Mouse (Mus musculus): ENCODE measurements around the gene Podxl2.

The Podxl2 gene

DNA sequence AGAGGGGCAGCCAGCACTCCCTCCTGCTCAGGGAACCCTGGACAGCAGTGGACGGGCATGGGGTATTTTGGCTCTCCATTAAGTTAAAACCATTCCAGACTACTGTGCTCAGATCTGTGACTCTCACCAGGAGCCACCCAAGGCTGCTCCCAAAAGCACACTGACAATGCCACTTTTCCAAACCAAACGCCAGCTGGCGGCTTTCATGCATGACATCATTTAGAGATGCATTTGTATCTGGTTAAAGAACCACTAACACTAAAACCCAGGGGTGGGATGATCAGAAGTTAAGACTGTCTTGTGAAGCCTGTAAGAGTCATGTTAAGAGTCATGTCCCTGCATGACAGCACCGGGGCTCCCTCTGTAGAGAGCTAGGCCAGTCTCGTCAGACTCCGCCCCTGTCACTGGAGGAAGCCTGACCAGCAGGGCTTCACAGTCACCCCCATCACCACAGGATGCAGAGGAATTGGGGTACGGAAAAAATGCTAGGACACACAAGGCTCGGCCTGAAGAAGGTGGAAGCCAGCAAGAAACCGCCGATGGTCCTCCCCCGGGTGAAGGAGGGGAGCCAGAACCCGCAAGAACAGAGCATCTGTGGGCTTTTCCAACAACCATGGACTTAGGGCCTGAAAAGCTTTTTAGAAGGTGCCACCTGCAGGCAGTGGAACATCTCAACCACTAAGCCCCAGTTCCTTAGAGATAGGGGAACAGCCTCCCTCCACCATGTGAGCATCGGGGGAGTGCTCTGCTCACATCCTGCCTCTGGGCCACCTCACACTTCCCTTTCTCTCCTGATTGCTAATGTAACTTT, 47.2 kb downstream of the Podxl2 start:
- peak in 1 of 2 experiments; percentile 66 for DNase-seq

DNA sequence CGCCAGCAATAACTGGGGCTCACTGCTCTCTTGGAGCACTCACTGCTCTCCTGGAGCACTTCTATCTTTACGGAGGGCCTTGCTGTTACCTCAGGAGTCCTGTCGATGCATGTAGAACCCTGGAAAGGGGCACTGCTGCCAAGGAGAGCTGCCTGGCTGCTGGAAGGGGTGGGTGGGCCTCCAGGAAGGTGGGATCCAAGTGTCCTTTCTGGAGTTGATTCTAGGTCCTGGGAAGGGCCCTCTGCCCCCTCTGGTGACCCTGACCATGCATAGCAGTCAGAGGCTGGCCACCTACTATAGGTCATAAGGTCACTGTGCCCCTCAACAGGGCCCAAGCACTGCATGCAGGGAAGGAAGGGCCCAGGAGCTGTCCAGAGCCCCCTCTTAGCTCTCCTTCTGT, 47.9 kb downstream of the Podxl2 start:
- peak; percentile 70 to 71 for DNase-seq

DNA sequence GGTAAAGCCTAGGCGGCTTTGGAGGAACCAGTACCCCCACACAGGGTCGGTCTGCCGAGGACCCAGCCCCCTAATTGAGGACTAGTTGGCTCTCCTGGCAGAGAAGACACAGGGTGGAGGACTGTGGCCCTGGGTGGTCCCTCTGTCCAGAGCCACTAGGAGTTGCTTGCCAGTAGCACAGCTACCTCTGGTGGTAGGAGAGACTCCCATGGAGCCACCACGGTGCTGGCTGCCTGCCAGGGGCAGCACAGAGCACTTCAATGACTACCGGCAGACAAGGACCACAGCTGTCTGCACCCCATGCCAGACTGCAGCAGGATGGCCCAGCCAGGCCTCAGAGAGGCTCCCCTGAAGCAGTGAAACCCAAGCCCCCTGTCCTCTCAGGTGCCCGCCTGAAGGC, 48.3 kb downstream of the Podxl2 start:
- DNase-seq = peak; percentile 84 to 88

DNA sequence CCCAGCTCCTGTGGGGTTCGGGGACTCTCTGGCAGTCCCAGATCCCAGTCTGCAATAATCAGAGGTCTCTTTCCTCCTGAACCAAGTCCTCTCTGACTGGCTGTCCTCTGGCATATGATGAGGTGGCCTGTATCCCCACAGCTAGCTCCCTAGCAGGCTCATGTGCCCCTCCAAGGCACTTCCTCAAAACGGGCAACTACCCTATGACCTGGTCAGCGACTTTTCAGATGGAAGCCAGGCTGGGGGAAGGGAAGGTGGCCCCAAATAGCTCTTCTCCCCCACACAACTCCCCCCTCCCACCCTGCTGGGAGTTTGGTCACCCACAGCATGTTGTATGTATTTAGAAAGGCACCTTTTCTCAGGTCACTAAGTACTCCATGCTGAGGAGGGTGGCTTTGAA, 48.8 kb downstream of the Podxl2 start:
- no peak for DNase-seq

DNA sequence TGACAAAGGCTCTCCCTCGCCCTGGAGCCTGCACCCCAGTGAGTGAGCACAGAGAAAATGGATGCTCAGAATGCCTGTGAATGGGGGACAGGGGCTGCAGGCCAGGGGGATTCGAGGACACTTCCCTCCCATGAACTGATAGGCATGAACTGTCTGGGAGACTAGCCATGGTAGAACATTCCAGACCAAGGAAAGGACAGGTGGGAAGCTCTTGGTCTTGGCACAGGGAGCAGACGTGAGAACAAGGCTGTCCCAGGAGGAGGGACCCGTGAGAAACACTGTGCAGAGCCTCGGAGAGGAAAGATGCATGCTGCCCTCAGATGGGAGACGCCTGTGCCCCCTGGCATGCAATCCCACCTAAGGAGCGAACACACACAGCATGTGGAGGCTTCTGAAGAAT, 50.7 kb downstream of the Podxl2 start:
- peak; percentile 53 to 54 for DNase-seq

DNA sequence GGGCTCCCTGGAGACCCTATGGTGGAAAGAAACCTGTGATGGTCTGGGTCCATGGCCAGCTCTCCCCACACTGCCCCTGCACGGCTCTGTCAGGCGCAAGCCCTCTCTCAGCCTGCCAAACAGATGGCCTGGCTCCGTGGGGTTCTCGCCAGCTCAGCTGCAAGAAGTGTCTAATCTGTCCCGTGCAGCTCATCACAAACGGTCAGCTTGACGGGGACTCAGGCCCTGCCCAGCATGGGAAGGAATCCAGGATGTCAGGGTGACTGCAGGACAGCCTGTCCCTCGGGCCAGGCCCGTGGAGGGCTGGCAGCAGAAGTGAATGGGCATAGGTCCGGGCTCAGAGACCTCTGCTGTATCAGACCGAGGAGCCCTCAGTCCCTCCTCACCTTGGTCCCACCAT, 52.9 kb downstream of the Podxl2 start:
- peak; percentile 90 to 96 for DNase-seq

DNA sequence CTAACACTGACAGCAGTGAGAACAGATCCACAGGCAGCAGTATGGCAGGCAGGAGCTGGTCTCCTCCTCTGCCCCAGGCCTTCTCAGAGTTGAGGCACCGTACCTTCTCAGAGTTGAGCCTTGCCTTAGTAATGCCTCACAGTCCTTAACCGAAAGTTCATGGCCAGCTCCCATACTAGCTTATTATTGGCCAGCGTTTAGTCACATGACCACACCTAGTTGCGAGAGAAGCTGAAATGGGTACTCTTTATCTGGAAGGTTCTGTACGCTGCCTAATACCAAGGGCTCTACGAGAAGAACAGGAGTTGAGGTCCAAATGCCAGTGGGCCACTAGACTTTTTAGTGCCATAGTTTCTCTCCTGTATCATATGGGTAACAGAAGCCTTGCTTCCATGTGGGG, 53.5 kb downstream of the Podxl2 start:
- no peak for DNase-seq

DNA sequence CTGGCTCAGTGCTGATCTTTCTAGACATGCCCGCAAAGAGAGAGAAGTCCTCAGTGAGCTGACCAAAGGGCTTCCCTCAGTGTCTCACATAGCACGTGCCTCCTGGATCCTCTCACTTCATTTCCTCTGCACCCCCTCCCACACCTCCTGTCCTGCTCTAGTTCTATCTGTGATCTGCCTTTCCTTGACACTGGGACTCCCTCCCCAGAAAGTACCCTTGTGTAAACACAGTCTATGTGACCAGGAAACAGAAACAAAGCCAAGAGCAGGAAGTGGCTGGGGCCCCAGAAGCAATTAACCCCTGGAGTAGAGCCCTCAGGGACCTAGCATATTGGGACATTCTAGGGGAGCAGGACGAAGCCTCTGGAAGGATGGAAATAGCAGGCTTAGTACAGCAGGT, 54.0 kb downstream of the Podxl2 start:
- DNase-seq = no peak

DNA sequence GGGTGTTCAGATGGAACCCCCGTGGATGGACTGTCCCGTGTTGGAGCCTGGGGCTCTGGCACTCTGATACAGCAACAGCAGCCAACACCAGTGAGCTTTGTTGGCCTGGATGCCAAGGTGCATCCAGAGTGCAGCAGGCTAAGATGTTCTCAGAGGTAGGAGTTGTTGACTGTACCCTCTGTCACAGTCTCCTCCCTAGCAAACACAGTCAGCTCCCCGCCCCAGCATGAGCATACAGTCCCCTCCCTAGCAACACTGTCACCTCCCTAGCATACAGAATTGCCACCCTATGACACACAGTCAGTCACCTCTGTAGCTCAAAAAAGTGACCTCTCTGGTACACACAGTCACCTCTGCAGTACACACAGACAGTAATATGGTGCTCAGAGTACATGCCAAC, 57.9 kb downstream of the Podxl2 start:
- DNase-seq = no peak

DNA sequence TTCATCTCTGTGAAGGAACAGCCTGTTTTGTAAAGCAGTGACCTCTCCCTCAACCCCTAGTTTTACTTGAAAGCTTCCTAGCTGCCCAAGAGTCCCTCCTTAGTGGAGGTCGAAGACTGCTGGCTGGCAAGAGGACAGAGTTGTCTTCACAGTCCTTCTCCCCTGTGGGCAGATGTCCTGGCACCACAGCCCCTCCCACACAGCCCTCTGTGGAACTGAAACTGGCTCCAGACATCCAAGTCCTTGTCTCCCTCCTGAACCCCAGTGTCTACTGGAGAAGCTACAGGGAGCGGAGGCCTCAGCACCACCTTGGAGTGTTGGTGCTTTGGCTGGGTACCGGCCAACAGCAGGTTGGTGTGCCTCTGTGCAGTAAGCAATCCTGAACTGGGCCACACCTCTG, 59.4 kb downstream of the Podxl2 start:
- no peak for DNase-seq

DNA sequence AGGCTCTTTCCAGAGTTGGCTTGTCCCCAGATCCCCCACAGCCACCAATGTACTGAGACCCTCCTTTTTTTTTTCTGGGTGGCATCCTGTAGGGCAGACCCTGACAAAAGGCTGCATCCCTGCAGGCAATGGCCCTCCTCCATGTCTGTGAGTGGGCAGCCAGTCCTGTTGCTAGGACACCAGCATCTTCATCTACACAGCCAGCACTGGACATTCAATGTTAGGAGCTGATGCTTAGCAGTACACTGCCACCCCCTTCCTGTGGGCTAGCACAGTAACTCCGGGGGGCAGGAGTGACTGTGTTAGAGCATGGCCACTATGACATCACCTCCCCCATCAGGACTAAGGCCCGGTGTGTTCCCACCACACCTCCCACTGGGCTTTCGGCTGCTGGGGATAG, 59.8 kb downstream of the Podxl2 start:
- DNase-seq = peak; percentile 60 to 72

DNA sequence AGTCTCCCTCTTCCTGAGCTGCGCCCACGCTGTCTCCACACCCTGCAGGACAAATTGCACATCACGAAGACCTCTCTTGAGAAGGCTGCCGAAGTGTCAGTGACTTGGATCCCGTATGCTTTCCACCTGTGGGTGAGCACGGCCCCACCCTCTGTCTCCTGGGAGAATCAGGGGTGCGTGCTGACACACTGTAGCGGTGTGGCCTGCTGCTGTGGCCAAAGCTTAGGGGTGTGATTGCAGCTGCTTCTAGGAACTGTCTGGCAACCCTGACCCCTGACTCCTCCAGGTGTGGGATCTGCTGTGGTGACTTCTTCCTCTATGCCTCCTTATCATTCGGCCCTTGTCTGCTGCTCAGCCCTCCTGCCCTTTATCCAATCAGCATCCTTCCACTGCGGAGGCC, 61.0 kb downstream of the Podxl2 start:
- DNase-seq = no peak

DNA sequence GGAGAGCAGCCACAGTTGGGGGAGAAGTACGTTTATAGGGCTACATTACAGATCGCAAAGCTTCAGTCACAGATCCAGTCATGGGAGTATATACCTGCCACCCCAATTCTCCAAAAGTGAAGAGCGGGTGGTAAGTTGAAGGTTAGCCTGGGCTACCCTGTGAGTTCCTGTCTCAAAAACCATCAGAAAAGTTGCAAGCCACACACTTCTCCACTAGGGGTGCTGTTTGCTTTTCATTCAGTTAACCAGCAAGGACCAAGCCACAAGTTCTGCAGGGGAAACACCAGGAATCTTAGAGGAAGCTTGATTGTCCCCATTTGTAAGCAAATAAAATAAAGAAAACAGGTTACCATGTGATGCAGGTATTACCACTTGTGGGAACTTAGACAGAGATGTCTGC, 62.0 kb downstream of the Podxl2 start:
- peak; percentile 68 to 80 for DNase-seq

DNA sequence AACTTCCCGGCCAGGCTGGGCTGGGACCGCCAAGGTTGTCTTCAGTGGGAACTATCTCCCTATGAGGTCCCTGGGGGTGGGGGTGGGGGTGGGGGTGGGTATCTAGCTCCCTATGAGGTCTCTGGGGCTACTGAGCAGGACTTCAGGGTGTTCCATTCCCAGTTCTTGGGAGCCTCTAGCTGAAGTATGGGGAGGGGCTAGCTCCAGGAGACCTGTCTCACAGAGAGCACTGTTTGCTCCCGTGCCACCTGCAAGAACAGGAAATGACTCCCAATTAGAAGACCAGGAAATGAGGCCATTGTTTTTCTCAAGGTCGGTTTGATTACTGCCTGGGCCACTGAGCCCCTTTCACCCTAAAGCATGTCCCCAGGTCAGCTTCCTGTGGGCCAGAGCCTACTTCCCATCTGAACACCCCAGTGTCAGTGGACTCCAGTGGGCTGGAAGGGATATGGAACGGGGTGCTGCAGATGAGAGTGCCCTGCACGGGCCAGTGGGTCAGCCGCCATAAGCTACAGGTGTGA, 62.9 kb downstream of the Podxl2 start:
- no peak for DNase-seq

DNA sequence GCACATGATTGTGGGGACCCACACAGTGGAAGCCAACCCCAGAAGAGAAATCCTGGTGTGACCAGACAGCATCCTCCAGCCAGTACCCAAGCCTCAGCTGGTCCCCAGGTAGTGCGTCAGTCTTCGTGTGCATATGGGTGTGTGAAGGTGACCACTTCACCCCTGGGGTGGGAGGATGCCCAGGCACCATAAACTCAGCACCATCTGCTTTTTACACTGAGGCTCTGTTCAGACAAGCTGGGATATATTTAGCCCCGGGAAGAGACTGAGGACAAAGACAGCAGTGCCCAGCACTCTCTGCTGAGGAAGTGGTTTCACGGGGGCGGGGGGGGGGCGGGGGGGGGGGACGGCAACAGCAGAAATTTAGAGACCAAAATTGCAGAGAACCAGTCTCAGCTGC, 63.4 kb downstream of the Podxl2 start:
- DNase-seq = no peak

DNA sequence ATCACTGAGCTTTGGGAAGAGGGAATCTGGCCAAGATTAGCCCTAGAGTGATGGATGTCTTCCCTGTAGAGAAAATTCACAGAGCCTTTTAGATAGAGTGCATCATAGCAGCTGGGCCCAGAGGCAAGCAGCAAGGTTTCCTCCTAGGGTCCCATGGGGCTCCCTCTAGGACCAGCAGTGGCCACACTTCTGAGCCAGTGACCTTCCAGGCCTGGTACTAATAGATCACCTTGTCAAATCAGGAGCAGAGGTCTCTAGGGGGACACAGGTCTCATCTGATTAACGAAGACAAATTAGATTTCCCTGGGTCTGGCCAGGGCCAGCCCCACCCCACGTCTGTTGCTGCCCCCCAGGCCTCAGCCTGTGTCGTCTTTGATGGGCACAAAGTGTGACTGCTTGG, 64.6 kb downstream of the Podxl2 start:
- DNase-seq = no peak

DNA sequence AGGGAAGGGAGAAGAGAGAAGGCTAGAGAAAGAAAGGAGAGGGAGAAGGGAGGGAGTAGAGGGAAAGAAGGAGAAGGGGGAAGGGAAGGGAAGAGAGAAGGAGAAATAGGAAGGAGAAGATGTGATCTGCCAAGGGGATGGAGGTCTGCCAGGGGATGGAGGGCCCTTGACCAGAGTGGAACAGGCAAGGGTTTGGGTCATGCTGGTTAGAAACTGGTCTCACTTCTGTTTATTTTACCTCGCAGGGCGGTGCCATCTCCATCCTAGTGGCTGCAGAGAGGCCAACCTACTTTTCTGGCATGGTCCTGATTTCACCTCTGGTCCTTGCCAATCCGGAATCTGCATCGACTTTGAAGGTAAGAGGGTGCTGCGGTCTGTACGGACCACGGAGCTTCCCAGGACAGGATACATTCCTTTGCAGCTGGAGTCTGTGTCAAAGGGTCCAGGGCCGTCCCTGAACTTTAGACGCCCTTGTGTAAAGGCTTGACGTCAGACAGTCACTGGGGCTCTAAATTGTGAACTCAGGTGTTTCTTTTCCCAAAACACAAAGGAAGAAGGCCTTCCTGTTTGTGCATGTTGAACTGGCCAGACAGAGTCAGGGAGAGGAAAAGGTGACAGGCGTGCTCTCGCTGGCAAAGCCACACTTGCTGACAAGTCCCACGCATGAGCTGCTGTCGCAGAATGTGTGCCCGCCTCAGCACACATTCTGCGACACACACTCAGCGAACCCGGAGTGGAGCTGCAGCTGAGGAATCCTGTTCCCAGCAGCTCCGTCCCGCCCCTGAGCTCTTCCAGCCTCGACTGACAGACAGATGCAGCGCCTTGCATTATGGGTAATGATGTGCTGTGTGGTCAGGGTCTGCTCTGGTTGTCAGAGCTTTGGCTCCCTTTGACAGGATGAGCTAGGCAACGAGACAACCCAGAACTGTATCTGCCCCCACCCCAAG, 65.5 kb downstream of the Podxl2 start:
- DNase-seq = no peak

DNA sequence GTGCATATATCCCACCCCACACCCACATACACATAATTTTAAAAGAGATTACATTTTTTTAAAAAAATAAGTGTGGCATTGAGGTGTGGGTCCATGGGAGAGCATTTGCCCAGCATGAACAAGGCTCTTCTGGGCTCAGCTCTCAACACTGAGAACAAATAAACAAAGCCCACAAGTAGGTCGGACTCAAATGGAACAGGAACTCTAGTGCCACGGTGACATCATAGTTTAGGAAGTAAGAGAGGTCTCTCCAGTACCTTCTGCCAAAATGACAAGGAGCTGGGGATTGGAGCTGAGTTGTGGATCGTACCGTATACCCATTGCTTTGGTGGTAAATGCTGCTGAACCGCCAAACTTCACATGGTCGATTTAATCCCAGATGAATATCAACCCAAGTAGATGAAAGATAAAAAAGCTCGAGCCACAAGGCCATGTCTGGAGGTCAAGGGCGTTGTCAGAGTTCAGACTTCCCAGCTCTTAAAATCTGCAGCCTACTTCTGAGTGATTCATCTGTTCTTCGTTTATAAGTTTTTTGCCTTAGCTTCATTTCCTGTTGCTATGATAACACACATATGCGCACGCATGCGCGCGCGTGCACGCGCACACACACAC, 69.8 kb downstream of the Podxl2 start:
- no peak for DNase-seq

DNA sequence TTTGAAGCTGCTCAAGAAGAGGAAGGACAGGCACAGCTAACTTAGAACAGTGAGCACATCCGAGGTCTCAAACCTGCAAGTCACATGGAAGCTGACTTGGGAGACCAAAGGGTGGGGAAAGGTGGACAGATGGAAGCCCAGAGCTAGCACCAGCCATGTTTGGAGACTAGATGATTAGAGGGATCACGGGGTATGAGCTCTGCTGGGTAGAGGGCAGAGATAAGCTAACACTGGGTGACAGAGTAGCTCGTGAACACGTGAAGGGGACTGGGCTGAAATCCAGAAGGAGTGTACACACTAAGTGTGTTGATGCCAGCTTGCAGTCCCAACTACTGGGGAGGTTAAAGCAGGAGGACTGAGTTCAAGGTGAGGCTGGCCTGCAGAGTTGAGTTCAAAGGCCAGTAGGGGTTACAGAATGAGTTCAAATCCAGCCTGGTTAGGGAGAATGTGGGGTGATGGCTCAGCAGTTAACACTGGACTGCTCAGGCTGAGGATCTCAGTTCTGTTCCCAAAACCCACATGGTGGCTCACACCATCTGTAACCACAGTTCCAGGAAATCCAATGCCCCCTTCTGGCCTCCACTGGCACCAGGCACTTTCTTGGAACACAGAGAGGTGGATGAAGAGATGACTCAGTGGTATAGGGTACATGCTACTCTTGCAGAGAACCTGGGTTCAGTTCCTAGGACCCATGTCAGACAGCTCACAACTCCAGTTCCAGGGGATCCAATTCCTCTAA, 70.7 kb downstream of the Podxl2 start:
- DNase-seq = no peak

DNA sequence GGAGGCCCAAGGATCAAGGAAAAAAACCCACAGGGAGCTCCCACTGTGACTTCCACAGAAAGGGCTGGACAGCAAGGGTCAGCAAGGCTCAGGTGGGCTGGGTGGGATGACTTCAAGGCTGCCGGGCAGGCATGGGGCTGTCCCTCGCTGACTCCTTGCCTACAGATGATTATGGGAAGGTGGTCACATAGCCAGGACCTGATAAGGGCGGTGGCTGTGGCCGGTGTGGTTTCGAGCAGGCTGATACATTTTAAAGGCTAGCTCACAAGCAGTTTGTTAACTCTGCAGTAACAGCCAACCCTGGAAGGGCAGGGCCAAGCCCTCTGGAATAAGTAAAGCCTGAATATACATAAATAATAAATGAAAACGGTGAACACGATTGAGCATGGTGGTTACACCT, 71.8 kb downstream of the Podxl2 start:
- no peak for DNase-seq

DNA sequence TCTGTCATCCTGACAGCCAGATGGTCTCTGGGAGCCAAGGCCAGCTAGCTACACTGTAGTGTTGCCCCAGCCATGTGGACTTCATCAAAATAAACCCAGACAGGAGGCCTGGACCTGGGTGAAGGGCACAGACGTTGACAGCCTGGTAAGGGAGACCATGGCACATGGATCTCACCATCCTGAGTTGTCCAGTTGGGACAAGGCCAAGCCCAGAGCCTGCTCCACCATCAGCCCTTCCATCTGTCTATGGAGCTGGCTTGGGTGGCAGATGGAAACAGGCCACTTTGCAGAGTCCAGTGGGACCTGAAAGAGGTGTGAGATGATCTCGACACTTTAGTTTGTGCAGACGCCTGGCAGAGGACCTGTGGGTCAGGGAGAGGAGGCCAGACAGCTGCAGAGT, 74.1 kb downstream of the Podxl2 start:
- peak; percentile 97 for DNase-seq

DNA sequence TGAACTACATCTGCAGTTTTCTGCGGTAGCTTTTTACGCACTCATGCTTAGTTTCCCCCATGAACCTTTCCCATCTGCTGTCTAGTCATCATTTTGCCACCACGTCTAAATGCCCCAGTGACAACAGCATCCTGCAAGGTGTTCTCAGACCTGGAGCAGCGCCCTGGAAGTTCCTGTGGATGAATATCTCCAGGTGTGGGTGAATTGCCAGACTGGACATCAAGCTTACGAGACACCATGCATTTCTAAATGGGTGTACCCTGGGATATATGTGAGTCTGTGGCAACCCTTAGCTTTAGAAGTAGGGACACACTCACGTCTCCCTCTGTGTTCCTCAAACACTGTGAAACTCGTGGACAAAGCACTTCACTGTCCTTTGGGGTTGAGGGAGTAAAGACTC, 74.7 kb downstream of the Podxl2 start:
- DNase-seq = peak; percentile 54 to 62

DNA sequence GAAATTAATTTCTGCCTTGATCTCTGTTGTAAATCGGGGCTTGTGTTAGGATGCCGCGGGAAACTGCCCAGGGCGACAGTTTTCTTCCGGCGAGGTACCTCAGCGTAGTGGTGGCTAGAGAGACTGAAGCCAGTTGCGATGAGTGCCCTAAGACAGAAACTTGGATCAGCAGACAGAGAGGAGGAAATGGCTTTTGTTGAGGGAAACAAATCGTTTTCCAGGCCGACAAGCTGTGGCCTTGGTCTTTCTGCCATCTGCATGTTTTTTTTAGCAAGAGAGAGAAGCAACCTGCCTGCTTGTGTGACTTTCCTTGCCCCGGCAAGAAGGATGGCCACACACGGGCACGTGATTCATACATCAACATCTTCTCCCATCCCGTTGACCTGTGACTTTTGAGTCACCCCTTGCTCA, 80.3 kb downstream of the Podxl2 start:
- DNase-seq = peak; percentile 67 to 73
